10 mouse cellular contexts compared by ENCODE assay signal in genomic region chr14:103815542-103815941, GRCm38 (mm10). TPM values are rescaled to one million over a fixed set of nuclear protein-coding genes. Genes with fewer than 3 reads are reported as not detected.
DNase-seq lines count a peak whose midpoint lies in the region; ATAC-seq lines count a peak whose summit lies in the region.
"Had no signal": no experiment of that assay in that cellular context is flagged by ENCODE, and none has a peak within 500 bp of the region (broad histone marks: within the 10 kb centered on the region; RNA-seq: fewer than 3 reads in every experiment).

No protein-coding gene starts in this region.

- no peaks in the 10 kb centered on the region for H3K9me3 ChIP-seq in liver, embryonic 15.5 days (replicated peaks)

- H3K4me2 ChIP-seq in liver, embryonic 15.5 days, result peak overlapping the region; percentile 38

- ATAC-seq in CD4-positive, CD25-positive, alpha-beta regulatory T cell, adult 4 months, result no peak
- no peak for ATAC-seq in liver, embryonic 15.5 days (ENCODE audit: insufficient read depth)
- ATAC-seq in cerebellum, adult (ENCODE audit: insufficient number of reproducible peaks, low FRiP score, low TSS enrichment), result no peak

- H3K9ac ChIP-seq in liver, embryonic 15.5 days, result no peak overlapping the region

- no peaks in the 10 kb centered on the region for H3K36me3 ChIP-seq in liver, embryonic 15.5 days (replicated peaks)

- H3K4me3 ChIP-seq in liver, embryonic 15.5 days (replicated peaks), result no peak overlapping the region
- H3K4me3 ChIP-seq: erythroblast, embryonic 14.5 days had no signal

- intact Hi-C loops in heart, postnatal 10 days (cut with DNase I), result loop anchor here (5.0 kb wide), 1 partner anchor 137 kb away; no protein-coding TSS in a partner anchor

- peak; percentile 5 for DNase-seq in CD4-positive, CD25-positive, alpha-beta regulatory T cell, adult 2 months (ENCODE audit: low read depth, low spot score)
- DNase-seq in R1 (ENCODE audit: low read depth, low spot score), result peak; percentile 13
- peak; percentile 73 to 79 for DNase-seq in heart, postnatal 10 days
- DNase-seq in thymus, postnatal 10 days (ENCODE audit: low spot score in 2 of 2), result no peak
- no peak for DNase-seq in layer of hippocampus, postnatal 25 days (ENCODE audit: extremely low spot score in 1 of 2, low spot score in 1 of 2)

- no peak overlapping the region for H3K27ac ChIP-seq in liver, embryonic 15.5 days (replicated peaks)
- H3K27ac ChIP-seq: macrophage had no signal

- H3K4me1 ChIP-seq in liver, embryonic 15.5 days (replicated peaks), result peaks cover 5% of the 10 kb centered on the region; the same call in 1 of the 2 replicates

- WGBS in liver, embryonic 15.5 days (ENCODE audit: insufficient replicate concordance), result 26% methylated on average over 16 of the region's 16 CpGs

- no peaks in the 10 kb centered on the region for H3K27me3 ChIP-seq in liver, embryonic 15.5 days

RNA-seq across cellular contexts. Expression of gene Ednrb, which starts 28.7 kb away (rescaled TPM):
- polyA plus RNA-seq in CD4-positive, CD25-positive, alpha-beta regulatory T cell, adult 4 months (2017; shearing (Covaris generic)), result under 1 TPM in 1 of 2 experiments, not detected in 1; 0.20 TPM
- 10 to 100 TPM; 29.9 to 32.3 TPM for total RNA-seq in heart, postnatal 10 days (2021)
- polyA plus RNA-seq in liver, embryonic 15.5 days (2015; fragmentation: Nextera tagmentation; extraction: Ambion mirVana), result 5.9 and 7.0 TPM in 2 replicates
- total RNA-seq in layer of hippocampus, postnatal 25 days (2021), result 10 to 100 TPM; 38.9 to 47.4 TPM

Comparison
In these comparisons a context has a peak if more than half of its experiments do, and no peak if none do; other contexts are left out.
1. DNase-seq: peak in CD4-positive, CD25-positive, alpha-beta regulatory T cell, adult 2 months (single experiment), R1 (single experiment) and heart, postnatal 10 days (2 of 2); none in thymus, postnatal 10 days (0 of 2) and layer of hippocampus, postnatal 25 days (0 of 2).